ENCODE assay signal across 12 mouse cellular contexts in the genomic region with DNA sequence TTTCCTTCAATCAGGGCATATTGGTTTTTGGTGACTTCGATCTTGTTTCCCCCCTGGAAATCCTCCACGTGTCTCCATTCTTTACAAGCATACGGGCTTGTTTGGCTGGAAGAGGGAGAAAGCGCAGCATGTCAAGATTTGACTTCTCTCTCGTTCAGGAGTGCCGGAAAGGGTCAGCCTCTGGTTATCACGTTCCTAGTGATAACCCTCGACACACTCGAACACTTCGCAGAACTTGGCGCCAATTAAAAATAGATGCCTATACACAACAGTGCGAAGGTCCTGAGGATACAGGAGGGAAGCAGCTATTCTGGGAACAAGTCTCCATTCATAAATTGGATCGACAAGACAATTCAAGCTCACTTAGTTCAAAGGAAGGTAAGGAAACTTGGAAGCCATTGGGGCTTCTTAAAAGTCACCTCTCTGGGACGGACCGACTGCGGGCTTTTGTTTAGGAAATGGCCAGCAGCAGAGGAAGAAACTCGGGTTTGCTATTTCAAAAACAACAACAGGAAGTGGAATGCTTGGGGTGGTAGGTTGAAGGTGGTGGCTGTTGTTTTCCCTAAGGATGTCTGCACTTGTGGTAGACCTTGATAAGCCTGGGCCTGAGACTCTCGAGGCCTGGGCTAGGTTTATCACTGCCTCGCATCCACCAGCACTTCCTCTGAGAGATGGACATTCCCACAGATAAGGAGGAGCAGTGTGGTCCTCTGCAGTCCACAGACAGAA. TPM values are rescaled to one million over a fixed set of nuclear protein-coding genes. Genes with fewer than 3 reads are reported as not detected.
A peak's percentile ranks its signal among the peaks of the same experiment; 100 is the strongest.
DNase-seq lines count a peak whose midpoint lies in the region; ATAC-seq and TF ChIP-seq lines count a peak whose summit lies in the region.
"Had no signal": no experiment of that assay in that cellular context is flagged by ENCODE, and none has a peak within 500 bp of the region (broad histone marks: within the 10 kb centered on the region; RNA-seq: fewer than 3 reads in every experiment).

No protein-coding gene starts in this region.

- H3K4me3 ChIP-seq in kidney, adult 2 months (ENCODE audit: insufficient read depth, low read depth, low read length), result no peak overlapping the region
- H3K4me3 ChIP-seq in kidney, embryonic 14.5 days (ENCODE audit: low read length), result no peak overlapping the region
- H3K4me3 ChIP-seq in heart, embryonic 15.5 days, result no peak overlapping the region
- H3K4me3 ChIP-seq in liver, embryonic 14.5 days (ENCODE audit: insufficient read depth in 1 of 2, low read depth in 2 of 2, low read length in 2 of 2), result peak overlapping the region; percentile 21 to 35; a peak in 3 of 4 replicates
- H3K4me3 ChIP-seq: forebrain, embryonic 10.5 days had no signal

- TF ChIP-seq POLR2A in kidney, adult 2 months (IDR thresholded peaks at IDR 0.05; ENCODE audit: low read depth, low read length), result no peak

- H3K9ac ChIP-seq in kidney, embryonic 14.5 days (ENCODE audit: low read depth, low read length), result no peak overlapping the region
- no peak overlapping the region for H3K9ac ChIP-seq in heart, embryonic 15.5 days
- H3K9ac ChIP-seq in liver, embryonic 14.5 days (replicated peaks), result no peak overlapping the region; the same call in 1 of the 2 replicates
- H3K9ac ChIP-seq: lung, embryonic 14.5 days had no signal

- H3K4me2 ChIP-seq in kidney, embryonic 14.5 days (replicated peaks; ENCODE audit: low read depth, low read length), result no peak overlapping the region
- H3K4me2 ChIP-seq in heart, embryonic 15.5 days, result peak overlapping the region; percentile 34
- H3K4me2 ChIP-seq in liver, embryonic 14.5 days (ENCODE audit: low read depth), result peak overlapping the region; percentile 57
- H3K4me2 ChIP-seq: lung, embryonic 14.5 days had no signal

- WGBS in kidney, adult 2 months, result 72% methylated on average over 19 of the region's 19 CpGs
- 84% methylated on average over 19 of the region's 19 CpGs for WGBS in kidney, embryonic 14.5 days
- WGBS in heart, embryonic 15.5 days, result 33% methylated on average over 19 of the region's 19 CpGs
- 8% methylated on average over 19 of the region's 19 CpGs for WGBS in liver, embryonic 14.5 days (ENCODE audit: insufficient replicate concordance)

- H3K9me3 ChIP-seq in kidney, embryonic 14.5 days (ENCODE audit: control insufficient read depth, low read length), result no peaks in the 10 kb centered on the region
- H3K9me3 ChIP-seq in heart, embryonic 15.5 days (replicated peaks), result no peaks in the 10 kb centered on the region
- H3K9me3 ChIP-seq in liver, embryonic 14.5 days (ENCODE audit: control insufficient read depth, low read length), result no peaks in the 10 kb centered on the region
- H3K9me3 ChIP-seq: forebrain, embryonic 10.5 days had no signal

- H3K27ac ChIP-seq in kidney, adult 2 months (ENCODE audit: insufficient read depth, low read depth, low read length), result peak overlapping the region; percentile 83
- H3K27ac ChIP-seq in kidney, embryonic 14.5 days (ENCODE audit: low read depth, low read length), result no peak overlapping the region
- peak overlapping the region; percentile 20; the same call in 1 of the 2 replicates for H3K27ac ChIP-seq in heart, embryonic 15.5 days
- H3K27ac ChIP-seq in liver, embryonic 14.5 days, result no peak overlapping the region; the same call in none of the 2 replicates
- H3K27ac ChIP-seq: forebrain, embryonic 10.5 days had no signal

- TF ChIP-seq CTCF in kidney, adult 2 months (conservative IDR thresholded peaks at IDR 0.05; ENCODE audit: insufficient read depth, insufficient read length, low read depth, low read length), result no peak
- TF ChIP-seq CTCF in liver, embryonic 14.5 days (IDR thresholded peaks at IDR 0.05; ENCODE audit: low read depth), result no peak

- TF ChIP-seq EP300 in liver, embryonic 14.5 days (IDR thresholded peaks at IDR 0.05; ENCODE audit: low read depth), result peak; percentile 85

- peak; percentile 81 for DNase-seq in kidney, adult 2 months
- DNase-seq in liver, embryonic 14.5 days (ENCODE audit: low read depth in 3 of 3, low spot score in 3 of 3), result peak; percentile 53 to 60 (median 55)
- no peak for DNase-seq in frontal cortex, adult 2 months (ENCODE audit: extremely low spot score in 1 of 2, low spot score in 1 of 2)
- DNase-seq in left cerebral cortex, postnatal 10 days (ENCODE audit: extremely low spot score in 1 of 2, low spot score in 2 of 2), result no peak
- no peak for DNase-seq in spleen, adult 12 weeks (ENCODE audit: low spot score)
- DNase-seq in layer of hippocampus, adult 18-20 months (ENCODE audit: low spot score in 2 of 2), result no peak
- DNase-seq: cerebellum, postnatal 25 days; lung, embryonic 14.5 days had no signal

- ATAC-seq in kidney, embryonic 14.5 days (ENCODE audit: low FRiP score, low TSS enrichment), result no peak
- ATAC-seq in heart, embryonic 15.5 days (replicated peaks; ENCODE audit: insufficient number of reproducible peaks, insufficient read depth, low FRiP score, low read depth), result peak; percentile 39; the same call in 1 of the 2 replicates
- peak; percentile 91 for ATAC-seq in liver, embryonic 14.5 days (ENCODE audit: insufficient read depth)

- H3K4me1 ChIP-seq in kidney, adult 2 months (ENCODE audit: control insufficient read depth, insufficient read depth, low read length), result no peaks in the 10 kb centered on the region
- H3K4me1 ChIP-seq in kidney, embryonic 14.5 days (ENCODE audit: control insufficient read depth, insufficient read depth, low read length), result no peaks in the 10 kb centered on the region
- H3K4me1 ChIP-seq in heart, embryonic 15.5 days (replicated peaks), result peaks cover 18% of the 10 kb centered on the region
- H3K4me1 ChIP-seq in liver, embryonic 14.5 days (replicated peaks; ENCODE audit: control insufficient read depth in 2 of 2, insufficient read depth in 2 of 2, low read length in 1 of 2), result peaks cover 9 to 33% of the 10 kb centered on the region in 2 experiments
- H3K4me1 ChIP-seq: forebrain, embryonic 10.5 days had no signal

- no peaks in the 10 kb centered on the region; the same call in 1 of the 2 replicates for H3K36me3 ChIP-seq in kidney, adult 2 months (ENCODE audit: control insufficient read depth, insufficient read depth, low read length)
- H3K36me3 ChIP-seq in kidney, embryonic 14.5 days (ENCODE audit: control insufficient read depth, insufficient read depth, low read length), result no peaks in the 10 kb centered on the region
- no peaks in the 10 kb centered on the region for H3K36me3 ChIP-seq in heart, embryonic 15.5 days
- no peaks in the 10 kb centered on the region for H3K36me3 ChIP-seq in liver, embryonic 14.5 days (replicated peaks; ENCODE audit: control insufficient read depth, insufficient read depth, low read depth)

- intact Hi-C loops in left cerebral cortex, postnatal 10 days (cut with DNase I), result no loop called here

- no peaks in the 10 kb centered on the region for H3K27me3 ChIP-seq in kidney, adult 2 months (replicated peaks; ENCODE audit: control insufficient read depth, insufficient read depth, low read length)
- no peaks in the 10 kb centered on the region for H3K27me3 ChIP-seq in kidney, embryonic 14.5 days (ENCODE audit: control insufficient read depth, insufficient read depth, low read length)
- no peaks in the 10 kb centered on the region for H3K27me3 ChIP-seq in heart, embryonic 15.5 days
- H3K27me3 ChIP-seq in liver, embryonic 14.5 days (ENCODE audit: control insufficient read depth, insufficient read depth, low read length), result no peaks in the 10 kb centered on the region; the same call in 1 of the 2 replicates
- H3K27me3 ChIP-seq: CH12.LX had no signal

RNA-seq across cellular contexts. Expression of gene Kdr, which starts 16.4 kb away (rescaled TPM):
- 28.0 and 32.3 TPM in 2 replicates for polyA plus RNA-seq in kidney, adult 2 months (2012; rRNA removed)
- 18.4 and 39.5 TPM in 2 replicates for polyA plus RNA-seq in kidney, embryonic 14.5 days (2014; fragmentation: Nextera tagmentation; extraction: Ambion mirVana)
- 35.4 and 35.6 TPM in 2 replicates for polyA plus RNA-seq in heart, embryonic 15.5 days (2015; fragmentation: Nextera tagmentation; extraction: Ambion mirVana)
- 3.1 and 3.8 TPM in 2 replicates for polyA plus RNA-seq in liver, embryonic 14.5 days (2012; rRNA removed)
- 5.2 and 5.7 TPM in 2 replicates for polyA plus RNA-seq in liver, embryonic 14.5 days (2014; fragmentation: Nextera tagmentation; extraction: Ambion mirVana)
- polyA plus RNA-seq in frontal cortex, adult 2 months (2012; rRNA removed), result 7.3 and 9.8 TPM in 2 replicates
- 10 to 100 TPM; 22.5 to 26.4 TPM for total RNA-seq in left cerebral cortex, postnatal 10 days (2021)
- total RNA-seq in layer of hippocampus, adult 18-20 months (2021), result 1 to 10 TPM; 4.4 to 6.4 TPM
- total RNA-seq: CH12.LX had no signal

Comparison
In these comparisons a context has a peak if more than half of its experiments do, and no peak if none do; other contexts are left out.
1. H3K27ac ChIP-seq: peak in kidney, adult 2 months (single experiment) and heart, embryonic 15.5 days (single experiment); none in kidney, embryonic 14.5 days (single experiment) and liver, embryonic 14.5 days (single experiment).
2. DNase-seq: peak in kidney, adult 2 months (single experiment) and liver, embryonic 14.5 days (3 of 3); none in frontal cortex, adult 2 months (0 of 2), left cerebral cortex, postnatal 10 days (0 of 2), spleen, adult 12 weeks (single experiment) and layer of hippocampus, adult 18-20 months (0 of 2).
3. H3K4me3 ChIP-seq: peak in liver, embryonic 14.5 days (2 of 2); none in kidney, adult 2 months (single experiment), kidney, embryonic 14.5 days (single experiment) and heart, embryonic 15.5 days (single experiment).